Mouse (Mus musculus) C2C12 (cell line): ENCODE measurements around the gene Faf2. TPM values are rescaled to one million over a fixed set of nuclear protein-coding genes. Genes with fewer than 3 reads are reported as not detected.

Experiments
- H3K27me3 ChIP-seq: one replicate; pipeline ENCODE4 v1.6.1; 2011; ENCODE audit not compliant: control insufficient read depth, insufficient read depth, insufficient read length
- H3K36me3 ChIP-seq: one replicate; pipeline ENCODE4 v1.6.1; 2011; ENCODE audit not compliant: control insufficient read depth, insufficient read depth
- H3K4me3 ChIP-seq: one replicate; pipeline ENCODE4 v1.5.1; 2011; ENCODE audit warnings: mild to moderate bottlenecking, control low read depth; ENCODE audit not compliant: poor library complexity, insufficient read depth, severe bottlenecking
- H3K79me2 ChIP-seq: one replicate; pipeline ENCODE4 v1.6.1; 2011; ENCODE audit not compliant: control insufficient read depth, insufficient read depth
- H3K79me3 ChIP-seq: one replicate; pipeline ENCODE4 v1.6.1; 2011; ENCODE audit warnings: low read depth, control low read depth
- H3ac ChIP-seq: one replicate; pipeline ENCODE3; 2011; ENCODE audit warnings: low read depth; ENCODE audit not compliant: control insufficient read depth, insufficient read length
- CEBPB ChIP-seq: IDR thresholded peaks from one replicate; pipeline ENCODE4 v1.6.1; 2011; ENCODE audit warnings: low read depth, mild to moderate bottlenecking, control low read depth, moderate library complexity
- CTCF ChIP-seq: IDR thresholded peaks from one replicate; pipeline ENCODE4 v1.5.1; 2011; ENCODE audit not compliant: control insufficient read depth, insufficient read depth, insufficient read length
- FOSL1 ChIP-seq: IDR thresholded peaks from one replicate; pipeline ENCODE4 v1.8.0; 2011; ENCODE audit warnings: mild to moderate bottlenecking, low read length; ENCODE audit not compliant: poor library complexity, insufficient read depth, severe bottlenecking
- MAX ChIP-seq: IDR thresholded peaks from one replicate; pipeline ENCODE4 v1.6.1; 2011; ENCODE audit warnings: mild to moderate bottlenecking, control low read depth
- MYOD1 ChIP-seq: IDR thresholded peaks from one replicate; pipeline ENCODE4 v1.6.1; 2011; ENCODE audit warnings: low read depth; ENCODE audit not compliant: control insufficient read depth, insufficient read length
- MYOG ChIP-seq: IDR thresholded peaks from one replicate; pipeline ENCODE4 v1.6.1; 2011; ENCODE audit not compliant: control insufficient read depth, insufficient read length; ENCODE audit errors: extremely low read depth
- USF1 ChIP-seq: IDR thresholded peaks from one replicate; pipeline ENCODE4 v1.6.1; 2011; ENCODE audit warnings: low read depth, mild to moderate bottlenecking, control low read depth, moderate library complexity
- polyA plus RNA-seq: library from polyadenylated mRNA; unstranded; fragments of >200 nt; fragmentation: generic; extraction: Trizol; gene quantifications from one replicate; pipeline ENCODE4 v1.2.1, GENCODE M21; 2012; ENCODE audit warnings: missing spikeins

Gene Faf2
- polyA plus RNA-seq, 1 experiment: 33.5 TPM

GRCm38 (mm10) chr13:54684140-54684896 is 62.7 kb downstream of the Faf2 start:
- Histone ChIP-seq H3K36me3 (peaks cover 32% of the 10 kb centered on the region), H3K79me2 (peaks cover 56% of the 10 kb centered on the region), H3K4me3 (no peak overlapping the region), H3K79me3 (peaks cover 38% of the 10 kb centered on the region), H3ac (no peak overlapping the region), H3K27me3 (no peaks in the 10 kb centered on the region)
- TF ChIP-seq MAX: no peak
- TF ChIP-seq MYOD1: no peak
- TF ChIP-seq CEBPB: no peak

DNA sequence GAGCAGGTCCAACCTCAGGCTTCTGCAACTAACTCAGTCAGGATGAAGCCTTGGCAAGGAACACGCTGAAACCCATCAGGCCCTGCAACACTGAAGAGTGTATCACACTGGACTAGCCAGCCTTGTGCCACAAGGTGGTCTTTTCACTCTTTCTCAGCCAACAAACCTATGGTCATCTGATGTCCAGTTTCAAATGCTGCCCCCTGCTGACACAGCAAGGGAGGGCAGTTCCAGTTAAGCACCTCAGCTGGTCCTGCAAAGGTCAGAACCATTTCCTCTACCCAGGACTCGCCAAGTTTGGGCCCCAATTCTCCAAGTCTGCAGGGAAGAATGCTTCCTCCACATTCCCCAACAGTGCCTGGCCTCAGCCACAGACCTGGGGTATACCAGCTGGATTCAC is 63.6 kb downstream of the Faf2 start:
- Histone ChIP-seq H3K27me3 (no peaks in the 10 kb centered on the region), H3K4me3 (no peak overlapping the region), H3ac (no peak overlapping the region), H3K79me2 (peaks cover 64% of the 10 kb centered on the region), H3K79me3 (peaks cover 46% of the 10 kb centered on the region), H3K36me3 (peaks cover 26% of the 10 kb centered on the region)
- TF ChIP-seq USF1 (no peak), CTCF (peak; percentile 50), MYOD1 (no peak)

DNA sequence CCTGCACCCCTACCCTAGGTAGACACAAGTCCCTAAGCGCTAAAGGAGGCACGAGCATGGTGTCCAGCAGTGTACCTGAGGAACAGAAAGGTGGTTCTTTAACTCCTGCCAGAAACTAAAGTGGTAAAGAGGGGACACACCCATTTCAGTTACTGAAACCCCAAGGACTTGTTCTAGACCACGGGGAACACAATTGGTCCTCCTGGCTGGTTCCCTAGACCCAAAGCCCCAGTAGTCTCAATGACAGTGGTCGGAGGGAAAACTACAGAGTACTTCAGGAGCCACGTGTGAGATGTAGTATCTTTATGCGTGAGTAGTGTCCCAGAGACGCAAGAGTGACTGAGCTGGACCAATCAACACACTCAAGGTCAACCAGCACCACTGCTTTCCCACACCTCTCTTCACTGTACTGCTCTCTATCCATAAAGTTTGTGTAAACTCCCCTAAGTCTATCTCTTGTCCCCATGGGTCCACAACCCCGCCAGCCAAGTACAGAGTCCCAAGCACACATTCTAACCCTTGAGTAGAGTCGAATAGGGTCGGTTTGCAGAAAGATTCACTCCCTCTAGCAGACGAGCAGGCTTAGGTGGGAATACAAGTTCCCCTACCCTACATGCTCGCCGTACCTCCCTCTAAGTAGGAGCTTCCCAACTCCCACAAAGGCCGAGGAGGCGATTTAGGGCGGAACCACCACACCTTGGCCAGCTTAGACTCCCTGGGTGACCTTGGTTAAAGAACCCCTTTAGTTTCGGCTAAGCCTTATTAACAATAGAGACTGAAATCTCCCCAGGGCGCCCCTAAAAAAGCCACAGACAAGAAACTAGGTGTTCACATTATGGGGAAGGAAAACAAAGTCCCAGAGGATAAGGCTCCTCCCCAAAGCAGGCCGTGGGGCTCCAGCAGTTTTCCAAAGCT is 64.8 kb downstream of the Faf2 start:
- Histone ChIP-seq H3K79me2 (peaks cover 76% of the 10 kb centered on the region), H3K4me3 (peak overlapping the region; percentile 83), H3K36me3 (peaks cover 16% of the 10 kb centered on the region), H3K27me3 (no peaks in the 10 kb centered on the region), H3K79me3 (peaks cover 58% of the 10 kb centered on the region), H3ac (peak overlapping the region; percentile 83)
- no peak for TF ChIP-seq USF1
- no peak for TF ChIP-seq MYOG
- TF ChIP-seq CTCF: no peak
- TF ChIP-seq MYOD1: no peak
- no peak for TF ChIP-seq MAX
- no peak for TF ChIP-seq CEBPB
- TF ChIP-seq FOSL1: no peak

- Histone ChIP-seq H3K27me3 (no peaks in the 10 kb centered on the region), H3ac (peak overlapping the region; percentile 83), H3K79me3 (peaks cover 65% of the 10 kb centered on the region), H3K79me2 (peaks cover 83% of the 10 kb centered on the region), H3K36me3 (peaks cover 15% of the 10 kb centered on the region), H3K4me3 (peak overlapping the region; percentile 83)
- TF ChIP-seq MAX (peak; percentile 97), CEBPB (no peak)
Observed at GRCm38 (mm10) chr13:54687096-54687495, 65.5 kb downstream of the Faf2 start.

DNA sequence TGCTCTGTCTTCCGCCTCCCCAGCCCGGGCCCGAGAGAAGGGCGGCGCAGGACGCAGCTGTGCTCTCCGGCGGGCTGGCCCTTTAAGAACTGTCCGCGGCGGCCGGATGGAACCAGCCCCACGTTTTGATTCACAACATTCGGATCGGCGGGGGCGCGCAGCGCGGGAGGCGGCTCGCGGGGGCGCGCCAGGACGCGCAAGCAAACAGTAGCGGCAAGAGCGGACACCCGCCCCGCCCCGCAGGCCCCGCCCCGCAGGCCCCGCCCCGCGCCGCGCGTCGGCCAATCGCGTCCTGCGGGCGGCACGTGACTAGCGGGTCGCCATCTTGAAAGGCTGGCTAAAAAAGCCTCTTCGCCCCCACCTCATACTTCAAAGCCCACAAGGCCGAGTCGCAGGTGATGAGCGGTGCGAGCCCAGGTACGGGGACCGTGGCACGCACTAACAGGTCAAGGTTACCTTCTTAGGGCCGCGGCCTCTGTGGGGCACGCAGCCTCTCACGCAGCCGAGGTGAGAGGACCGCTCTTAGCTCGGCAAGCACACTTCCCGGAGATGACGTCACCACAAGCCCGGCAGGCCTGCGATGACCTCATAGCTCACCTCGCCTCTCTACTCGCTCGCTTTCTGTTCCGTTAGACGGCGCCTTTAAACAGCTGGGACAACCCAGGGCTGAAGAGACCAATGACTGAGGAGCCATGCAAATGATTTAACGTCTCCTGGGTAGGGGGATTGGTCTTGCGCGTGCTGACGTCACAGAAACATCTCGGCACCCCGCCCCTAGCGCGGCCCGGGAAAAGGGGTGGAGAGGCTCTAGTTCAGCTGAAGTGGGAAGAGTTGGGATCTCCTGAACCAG is 66.2 kb downstream of the Faf2 start:
- H3K4me3 ChIP-seq: peak overlapping the region; percentile 83
- H3K27me3 ChIP-seq: no peaks in the 10 kb centered on the region
- peaks cover 72% of the 10 kb centered on the region for H3K79me3 ChIP-seq
- H3K79me2 ChIP-seq: peaks cover 90% of the 10 kb centered on the region
- H3K36me3 ChIP-seq: peaks cover 12% of the 10 kb centered on the region
- peak; percentile 87 for TF ChIP-seq USF1
- TF ChIP-seq MYOG: no peak
- peak; percentile 57 for TF ChIP-seq MAX
- H3ac ChIP-seq: peak overlapping the region; percentile 83

GRCm38 (mm10) chr13:54690151-54690740 is 68.7 kb downstream of the Faf2 start:
- no peaks in the 10 kb centered on the region for H3K27me3 ChIP-seq
- no peak overlapping the region for H3ac ChIP-seq
- TF ChIP-seq MAX (no peak), MYOG (no peak), USF1 (no peak), FOSL1 (no peak), MYOD1 (no peak), CEBPB (no peak), CTCF (no peak)
- H3K4me3 ChIP-seq: no peak overlapping the region
- peaks cover 64% of the 10 kb centered on the region for H3K79me3 ChIP-seq
- H3K36me3 ChIP-seq: no peaks in the 10 kb centered on the region
- H3K79me2 ChIP-seq: peaks cover 75% of the 10 kb centered on the region
